Mouse (Mus musculus): ENCODE measurements around the gene Aqp2.

The Aqp2 gene

GRCm38 (mm10) chr15:99578802-99579485 lies at the start of gene Aqp2:
Aqp2 (plus strand) TSS chr15:99579055.
- peak in 1 of 2 experiments; percentile 17 for DNase-seq (ENCODE audit: low spot score in 2 of 2)

DNA sequence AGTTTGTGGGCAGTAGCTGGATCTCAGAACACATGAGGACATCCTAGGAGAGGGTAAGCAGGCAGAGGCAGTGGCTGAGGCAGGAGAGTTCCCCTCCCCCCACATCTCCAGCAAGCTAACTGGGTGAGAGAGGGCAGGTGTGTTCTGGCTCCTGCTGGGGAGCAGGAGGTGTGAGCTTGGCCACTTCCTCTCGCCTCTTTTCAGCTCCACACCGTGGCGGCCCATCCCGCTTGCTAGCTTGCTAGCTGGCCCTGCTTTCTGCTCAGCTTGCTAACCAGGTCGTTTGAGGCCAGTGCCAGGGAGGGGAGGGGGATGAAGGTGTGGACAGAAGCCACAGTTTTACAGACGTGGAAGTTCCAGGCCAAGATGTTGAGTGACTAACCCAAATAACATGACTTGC lies 47.7 kb upstream of the Aqp2 start:
- no peak for DNase-seq (ENCODE audit: low spot score in 2 of 2)

DNA sequence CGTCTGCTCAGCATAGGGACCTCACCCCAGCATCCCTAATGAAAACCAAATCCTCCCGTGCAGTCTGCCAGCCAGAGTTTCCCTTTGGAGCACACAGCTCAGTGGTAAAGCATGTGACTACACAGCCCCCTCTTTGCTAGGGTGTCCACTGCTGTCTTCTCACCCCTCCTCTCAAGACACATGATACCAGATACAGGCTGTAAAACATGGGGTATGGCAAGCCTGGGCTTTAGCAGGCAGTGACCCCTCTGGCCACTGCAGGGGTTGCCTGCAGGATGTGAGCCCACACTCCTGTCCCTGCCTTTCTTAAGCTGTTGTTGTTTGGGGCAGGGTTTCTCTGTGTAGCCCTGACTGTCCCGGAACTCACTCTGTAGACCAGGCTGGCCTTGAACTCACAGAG lies 46.8 kb upstream of the Aqp2 start:
- DNase-seq (ENCODE audit: low spot score in 2 of 2): no peak

GRCm38 (mm10) chr15:99536889-99537862 lies 41.7 kb upstream of the Aqp2 start:
- DNase-seq (ENCODE audit: low spot score in 2 of 2): no peak

- no peak for DNase-seq (ENCODE audit: low spot score in 2 of 2)
Measured at GRCm38 (mm10) chr15:99539891-99540290, 39.0 kb upstream of the Aqp2 start.

GRCm38 (mm10) chr15:99544047-99544446 lies 34.8 kb upstream of the Aqp2 start:
- no peak for DNase-seq (ENCODE audit: low spot score in 2 of 2)

GRCm38 (mm10) chr15:99546596-99546995 lies 32.3 kb upstream of the Aqp2 start:
- no peak for DNase-seq (ENCODE audit: low spot score in 2 of 2)

DNA sequence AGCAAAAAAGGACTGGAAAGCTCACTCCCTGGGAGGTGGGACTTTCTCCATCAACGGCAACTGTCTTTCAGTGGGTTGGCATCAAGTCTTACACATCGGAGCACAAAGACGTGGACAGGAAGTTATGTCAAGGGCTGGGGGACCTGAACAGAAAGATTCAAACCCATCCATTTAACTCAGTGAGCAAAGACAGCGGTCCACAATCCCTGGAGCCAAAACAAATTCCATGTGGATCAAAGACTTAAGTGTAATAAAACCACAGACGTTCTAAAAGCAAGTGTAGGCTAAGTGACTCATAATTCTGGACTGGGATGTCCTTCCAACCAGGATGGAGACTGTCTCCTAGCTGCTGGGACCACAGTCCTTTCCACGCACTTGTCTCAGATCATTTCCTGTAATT lies 31.1 kb upstream of the Aqp2 start:
- no peak for DNase-seq (ENCODE audit: low spot score in 2 of 2)

GRCm38 (mm10) chr15:99549901-99550300 lies 29.0 kb upstream of the Aqp2 start:
- DNase-seq (ENCODE audit: low spot score in 2 of 2): no peak

DNA sequence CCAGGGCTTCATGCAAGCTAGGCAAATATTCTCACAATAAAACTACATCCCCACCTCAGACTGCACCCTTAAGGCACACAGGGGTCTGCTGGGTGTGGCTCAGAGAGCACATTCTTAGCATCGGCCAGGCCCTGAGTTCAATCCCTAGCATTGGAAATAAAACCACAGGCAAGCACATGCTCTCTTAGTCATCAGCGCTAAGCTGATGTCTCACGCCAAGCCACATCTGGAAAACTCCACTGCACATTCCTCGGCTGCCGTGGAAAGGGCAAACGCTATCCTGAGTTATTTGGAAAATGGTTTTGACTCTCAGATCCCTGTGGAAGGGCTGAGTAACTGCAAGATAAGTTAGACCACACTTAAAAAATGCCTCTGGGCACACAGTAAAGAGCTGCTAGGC lies 25.1 kb upstream of the Aqp2 start:
- DNase-seq (ENCODE audit: low spot score in 2 of 2): no peak

DNA sequence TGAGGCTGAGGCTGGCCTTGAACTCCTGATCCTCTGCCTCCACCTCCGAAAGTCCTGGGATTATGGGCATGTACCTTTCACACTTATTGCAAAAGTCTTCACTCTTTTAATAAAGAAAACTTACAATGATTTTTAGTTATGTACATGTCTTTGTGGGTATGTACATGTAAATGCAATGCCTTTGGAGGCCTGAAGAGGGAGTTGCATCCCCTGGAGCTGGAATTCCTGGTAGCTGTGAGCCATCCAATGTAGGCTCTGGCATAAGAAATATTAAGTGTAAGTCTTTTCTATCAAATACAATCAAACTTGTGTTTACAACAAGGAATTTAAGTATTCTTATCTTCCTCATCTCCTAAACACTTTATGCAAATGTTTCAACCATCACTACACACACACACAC lies 19.9 kb upstream of the Aqp2 start:
- no peak for DNase-seq (ENCODE audit: low spot score in 2 of 2)

- no peak for DNase-seq (ENCODE audit: low spot score in 2 of 2)
Measured at GRCm38 (mm10) chr15:99560246-99560645, 18.6 kb upstream of the Aqp2 start.

GRCm38 (mm10) chr15:99567371-99567770 lies 11.5 kb upstream of the Aqp2 start:
- no peak for DNase-seq (ENCODE audit: low spot score in 2 of 2)

GRCm38 (mm10) chr15:99568682-99569081 lies 10.2 kb upstream of the Aqp2 start:
- no peak for DNase-seq (ENCODE audit: low spot score in 2 of 2)

GRCm38 (mm10) chr15:99569123-99569522 lies 9.7 kb upstream of the Aqp2 start:
- no peak for DNase-seq (ENCODE audit: low spot score in 2 of 2)

DNA sequence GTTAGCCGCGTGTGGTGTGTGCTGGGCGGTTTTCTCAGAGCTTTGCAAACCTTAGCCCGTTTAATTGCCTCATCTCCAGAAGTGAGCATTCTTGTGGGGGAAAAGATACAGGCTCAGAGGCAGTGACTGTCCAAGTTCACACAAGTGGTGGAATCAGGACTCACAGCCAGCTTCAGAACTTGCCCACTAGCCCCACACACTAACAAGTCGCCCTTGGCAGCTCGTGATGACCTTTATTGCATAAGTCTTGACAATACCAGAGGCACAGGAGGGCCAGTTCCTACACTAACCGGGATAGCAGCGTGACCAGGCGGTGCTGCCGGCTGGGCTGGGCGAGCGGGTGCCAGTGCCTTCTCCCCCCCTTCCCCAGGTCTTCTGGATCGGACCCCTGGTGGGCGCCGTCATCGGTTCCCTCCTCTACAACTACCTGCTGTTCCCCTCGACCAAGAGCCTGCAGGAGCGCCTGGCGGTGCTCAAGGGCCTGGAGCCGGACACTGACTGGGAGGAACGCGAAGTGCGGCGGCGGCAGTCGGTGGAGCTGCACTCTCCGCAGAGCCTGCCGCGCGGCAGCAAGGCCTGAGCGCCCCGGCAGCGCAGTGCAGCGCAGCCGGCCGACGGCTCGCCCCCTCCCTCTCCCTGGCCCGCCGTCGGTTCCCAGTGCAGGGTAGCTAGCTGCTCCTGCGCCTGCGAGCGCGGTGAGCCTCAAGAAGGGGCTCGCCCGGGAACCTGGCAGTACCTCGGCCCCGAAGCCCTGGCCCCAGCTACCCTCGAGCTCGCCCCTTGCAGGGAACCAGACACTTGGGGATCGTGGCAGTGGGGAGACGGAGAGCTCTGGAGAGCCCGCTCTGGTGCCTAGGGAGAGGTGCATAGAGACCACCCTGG lies 4.8 kb downstream of the Aqp2 start:
- DNase-seq (ENCODE audit: low spot score in 2 of 2): no peak

- DNase-seq (ENCODE audit: low spot score in 2 of 2): no peak
Measured at GRCm38 (mm10) chr15:99584407-99585202, 5.8 kb downstream of the Aqp2 start.

DNA sequence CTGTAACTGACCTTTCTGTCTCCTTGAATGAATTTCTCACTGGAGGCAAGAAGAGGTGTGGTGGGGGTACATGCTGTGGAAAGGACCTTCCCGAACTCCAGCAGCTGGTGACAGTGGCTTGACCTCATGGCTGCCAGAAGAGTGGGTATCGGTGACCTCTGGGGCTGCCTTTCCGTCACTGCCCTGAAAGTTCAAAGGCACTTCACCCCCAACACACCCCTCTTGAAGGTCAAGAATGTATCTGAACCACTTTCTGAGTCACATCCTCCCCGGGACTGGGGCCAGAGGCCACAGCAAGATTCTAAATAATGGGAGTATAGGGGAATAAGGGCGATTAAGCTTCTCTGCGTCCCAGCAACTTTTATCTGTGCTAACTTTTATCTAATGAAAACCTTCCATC lies 6.9 kb downstream of the Aqp2 start:
- DNase-seq (ENCODE audit: low spot score in 2 of 2): no peak

DNA sequence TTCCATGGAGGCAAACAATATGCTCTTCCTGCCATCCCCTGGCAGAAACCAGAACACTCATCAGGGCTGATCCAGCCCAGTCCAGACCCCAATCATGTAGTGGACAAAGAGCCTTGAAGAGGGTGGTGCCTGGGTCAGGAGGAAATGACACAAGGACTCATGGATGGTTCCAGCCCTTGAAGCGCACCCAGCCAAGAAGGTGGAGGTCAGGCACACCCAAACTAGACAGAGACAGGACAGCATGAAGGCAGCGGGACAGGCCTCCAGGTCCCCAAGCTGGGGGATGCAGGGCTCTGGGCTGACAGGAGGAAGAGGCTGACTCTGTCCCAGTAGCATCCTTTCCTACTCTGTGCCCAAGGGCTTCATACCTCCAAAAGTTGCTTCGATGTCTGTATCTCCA lies 7.7 kb downstream of the Aqp2 start:
- DNase-seq (ENCODE audit: low spot score in 2 of 2): no peak

DNA sequence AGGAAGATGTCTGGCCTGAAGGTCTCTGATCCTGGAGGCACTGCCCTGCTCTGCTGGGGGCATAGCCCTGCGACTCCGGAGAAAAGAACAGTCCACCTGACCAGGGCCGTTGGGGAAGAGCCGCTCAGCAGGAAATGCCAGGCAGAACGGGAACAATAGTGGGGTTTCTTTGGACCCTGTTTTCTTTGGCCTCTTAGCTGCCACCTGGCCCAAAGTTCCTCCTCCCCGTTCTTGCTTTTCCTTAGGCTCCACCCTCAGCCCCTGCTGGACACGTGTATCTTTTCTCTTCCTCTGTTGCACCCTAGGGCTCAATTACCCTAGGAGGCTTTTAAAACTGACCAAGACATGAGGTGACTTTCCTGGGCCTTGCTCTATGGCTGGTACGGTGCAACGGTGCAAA lies 10.4 kb downstream of the Aqp2 start:
- no peak for DNase-seq (ENCODE audit: low spot score in 2 of 2)

- no peak for DNase-seq (ENCODE audit: low spot score in 2 of 2)
Measured at GRCm38 (mm10) chr15:99589704-99590103, 10.8 kb downstream of the Aqp2 start.

All from cerebellum, postnatal 4 days (tissue).